Mouse (Mus musculus): Measurements from ENCODE around the gene Tmem156. TPM values are rescaled to one million over a fixed set of nuclear protein-coding genes. Genes with fewer than 3 reads are reported as not detected.
A peak's percentile ranks its signal among the peaks of the same experiment; 100 is the strongest.

Gene Tmem156
- polyA plus RNA-seq, 1 experiment, result not detected

GRCm38 (mm10) chr5:65073247-65073646 is 18.7 kb downstream of the Tmem156 start:
- no peak for TF ChIP-seq POLR2A (IDR thresholded peaks at IDR 0.05; ENCODE audit: insufficient read depth, low read length)
- TF ChIP-seq CTCF (IDR thresholded peaks at IDR 0.05; ENCODE audit: low read depth, low read length), result no peak
- TF ChIP-seq EP300 (IDR thresholded peaks at IDR 0.05; ENCODE audit: insufficient read depth, low read depth, low read length), result no peak
- Histone ChIP-seq H3K9me3 (replicated peaks; ENCODE audit: control insufficient read depth, insufficient read depth, low read length, poor library complexity, severe bottlenecking) (no peaks in the 10 kb centered on the region; the same call in 1 of the 2 replicates), H3K4me1 (ENCODE audit: control insufficient read depth, insufficient read depth, low read length) (no peaks in the 10 kb centered on the region), H3K4me3 (ENCODE audit: low read depth, low read length) (no peak overlapping the region), H3K27me3 (ENCODE audit: control insufficient read depth, insufficient read depth, low read length, poor library complexity, severe bottlenecking) (no peaks in the 10 kb centered on the region), H3K9ac (ENCODE audit: low read depth, poor library complexity, severe bottlenecking) (no peak overlapping the region), H3K27ac (ENCODE audit: insufficient read depth, low read length) (no peak overlapping the region), H3K36me3 (ENCODE audit: control insufficient read depth, insufficient read depth, low read length, poor library complexity, severe bottlenecking) (no peaks in the 10 kb centered on the region)

- Histone ChIP-seq H3K9ac (ENCODE audit: low read depth, poor library complexity, severe bottlenecking) (no peak overlapping the region), H3K36me3 (ENCODE audit: control insufficient read depth, insufficient read depth, low read length, poor library complexity, severe bottlenecking) (no peaks in the 10 kb centered on the region), H3K9me3 (replicated peaks; ENCODE audit: control insufficient read depth, insufficient read depth, low read length, poor library complexity, severe bottlenecking) (no peaks in the 10 kb centered on the region), H3K27me3 (ENCODE audit: control insufficient read depth, insufficient read depth, low read length, poor library complexity, severe bottlenecking) (no peaks in the 10 kb centered on the region), H3K4me3 (ENCODE audit: low read depth, low read length) (no peak overlapping the region), H3K4me1 (ENCODE audit: control insufficient read depth, insufficient read depth, low read length) (no peaks in the 10 kb centered on the region), H3K27ac (ENCODE audit: insufficient read depth, low read length) (no peak overlapping the region)
- no peak for TF ChIP-seq POLR2A (IDR thresholded peaks at IDR 0.05; ENCODE audit: insufficient read depth, low read length)
- TF ChIP-seq CTCF (IDR thresholded peaks at IDR 0.05; ENCODE audit: low read depth, low read length), result no peak
- TF ChIP-seq EP300 (IDR thresholded peaks at IDR 0.05; ENCODE audit: insufficient read depth, low read depth, low read length), result no peak
Measured at GRCm38 (mm10) chr5:65071689-65072118, 20.2 kb downstream of the Tmem156 start.

- Histone ChIP-seq H3K36me3 (ENCODE audit: control insufficient read depth, insufficient read depth, low read length, poor library complexity, severe bottlenecking) (no peaks in the 10 kb centered on the region), H3K4me3 (ENCODE audit: low read depth, low read length) (peak overlapping the region; percentile 27), H3K9ac (ENCODE audit: low read depth, poor library complexity, severe bottlenecking) (peak overlapping the region; percentile 64), H3K27me3 (ENCODE audit: control insufficient read depth, insufficient read depth, low read length, poor library complexity, severe bottlenecking) (no peaks in the 10 kb centered on the region), H3K27ac (ENCODE audit: insufficient read depth, low read length) (no peak overlapping the region), H3K4me1 (ENCODE audit: control insufficient read depth, insufficient read depth, low read length) (no peaks in the 10 kb centered on the region), H3K9me3 (replicated peaks; ENCODE audit: control insufficient read depth, insufficient read depth, low read length, poor library complexity, severe bottlenecking) (no peaks in the 10 kb centered on the region)
- TF ChIP-seq POLR2A (IDR thresholded peaks at IDR 0.05; ENCODE audit: insufficient read depth, low read length), result no peak
- no peak for TF ChIP-seq EP300 (IDR thresholded peaks at IDR 0.05; ENCODE audit: insufficient read depth, low read depth, low read length)
- TF ChIP-seq CTCF (IDR thresholded peaks at IDR 0.05; ENCODE audit: low read depth, low read length), result no peak
Measured at GRCm38 (mm10) chr5:65069872-65070271, 22.1 kb downstream of the Tmem156 start.

- TF ChIP-seq EP300 (IDR thresholded peaks at IDR 0.05; ENCODE audit: insufficient read depth, low read depth, low read length), result no peak
- TF ChIP-seq CTCF (IDR thresholded peaks at IDR 0.05; ENCODE audit: low read depth, low read length), result no peak
- TF ChIP-seq POLR2A (IDR thresholded peaks at IDR 0.05; ENCODE audit: insufficient read depth, low read length), result no peak
- H3K27ac ChIP-seq (ENCODE audit: insufficient read depth, low read length), result no peak overlapping the region
- H3K27me3 ChIP-seq (ENCODE audit: control insufficient read depth, insufficient read depth, low read length, poor library complexity, severe bottlenecking), result no peaks in the 10 kb centered on the region
- no peaks in the 10 kb centered on the region for H3K9me3 ChIP-seq (replicated peaks; ENCODE audit: control insufficient read depth, insufficient read depth, low read length, poor library complexity, severe bottlenecking)
- no peak overlapping the region for H3K4me3 ChIP-seq (ENCODE audit: low read depth, low read length)
- no peak overlapping the region for H3K9ac ChIP-seq (ENCODE audit: low read depth, poor library complexity, severe bottlenecking)
- H3K36me3 ChIP-seq (ENCODE audit: control insufficient read depth, insufficient read depth, low read length, poor library complexity, severe bottlenecking), result no peaks in the 10 kb centered on the region
- no peaks in the 10 kb centered on the region for H3K4me1 ChIP-seq (ENCODE audit: control insufficient read depth, insufficient read depth, low read length)
Measured at GRCm38 (mm10) chr5:65068166-65068565, 23.8 kb downstream of the Tmem156 start.

- H3K9me3 ChIP-seq (replicated peaks; ENCODE audit: control insufficient read depth, insufficient read depth, low read length, poor library complexity, severe bottlenecking), result no peaks in the 10 kb centered on the region
- H3K27me3 ChIP-seq (ENCODE audit: control insufficient read depth, insufficient read depth, low read length, poor library complexity, severe bottlenecking), result no peaks in the 10 kb centered on the region
- TF ChIP-seq EP300 (IDR thresholded peaks at IDR 0.05; ENCODE audit: insufficient read depth, low read depth, low read length) (no peak), POLR2A (IDR thresholded peaks at IDR 0.05; ENCODE audit: insufficient read depth, low read length) (no peak), CTCF (IDR thresholded peaks at IDR 0.05; ENCODE audit: low read depth, low read length) (no peak)
- no peak overlapping the region for H3K9ac ChIP-seq (ENCODE audit: low read depth, poor library complexity, severe bottlenecking)
- H3K27ac ChIP-seq (ENCODE audit: insufficient read depth, low read length), result no peak overlapping the region
- peaks cover 5% of the 10 kb centered on the region for H3K4me1 ChIP-seq (ENCODE audit: control insufficient read depth, insufficient read depth, low read length)
- H3K4me3 ChIP-seq (ENCODE audit: low read depth, low read length), result no peak overlapping the region
- no peaks in the 10 kb centered on the region for H3K36me3 ChIP-seq (ENCODE audit: control insufficient read depth, insufficient read depth, low read length, poor library complexity, severe bottlenecking)
Measured at GRCm38 (mm10) chr5:65063266-65063665, 28.7 kb downstream of the Tmem156 start.

GRCm38 (mm10) chr5:65062236-65062635 is 29.7 kb downstream of the Tmem156 start:
- no peak overlapping the region for H3K9ac ChIP-seq (ENCODE audit: low read depth, poor library complexity, severe bottlenecking)
- H3K4me3 ChIP-seq (ENCODE audit: low read depth, low read length), result no peak overlapping the region
- H3K27me3 ChIP-seq (ENCODE audit: control insufficient read depth, insufficient read depth, low read length, poor library complexity, severe bottlenecking), result no peaks in the 10 kb centered on the region
- H3K27ac ChIP-seq (ENCODE audit: insufficient read depth, low read length), result no peak overlapping the region
- TF ChIP-seq EP300 (IDR thresholded peaks at IDR 0.05; ENCODE audit: insufficient read depth, low read depth, low read length) (no peak), CTCF (IDR thresholded peaks at IDR 0.05; ENCODE audit: low read depth, low read length) (no peak), POLR2A (IDR thresholded peaks at IDR 0.05; ENCODE audit: insufficient read depth, low read length) (no peak)
- H3K9me3 ChIP-seq (replicated peaks; ENCODE audit: control insufficient read depth, insufficient read depth, low read length, poor library complexity, severe bottlenecking), result no peaks in the 10 kb centered on the region
- H3K4me1 ChIP-seq (ENCODE audit: control insufficient read depth, insufficient read depth, low read length), result peaks cover 5% of the 10 kb centered on the region
- no peaks in the 10 kb centered on the region for H3K36me3 ChIP-seq (ENCODE audit: control insufficient read depth, insufficient read depth, low read length, poor library complexity, severe bottlenecking)

Measured in ES-Bruce4 (cell line).